Mouse (Mus musculus) cerebellum, adult 11 months (tissue): ENCODE data around the gene Ogg1.
A peak's percentile ranks its signal among the peaks of the same experiment; 100 is the strongest.

Source experiments
- DNase-seq: peaks from one replicate; pipeline ENCODE4 v3.0.0; 2022

Ogg1 gene

GRCm38 (mm10) chr6:113373491-113373890, 46.7 kb downstream of the Ogg1 start:
- no peak for DNase-seq

- DNase-seq = no peak
Measured at GRCm38 (mm10) chr6:113377172-113377495, 50.4 kb downstream of the Ogg1 start.

GRCm38 (mm10) chr6:113377496-113378385, 51.0 kb downstream of the Ogg1 start, which contains the start of the genes Tada3 and Arpc4:
Gene Tada3 (minus strand): TSS chr6:113377883.
Gene Arpc4 (plus strand): TSS chr6:113378115.
- peak; percentile 87 for DNase-seq

GRCm38 (mm10) chr6:113379246-113379645, 52.5 kb downstream of the Ogg1 start:
- no peak for DNase-seq

DNA sequence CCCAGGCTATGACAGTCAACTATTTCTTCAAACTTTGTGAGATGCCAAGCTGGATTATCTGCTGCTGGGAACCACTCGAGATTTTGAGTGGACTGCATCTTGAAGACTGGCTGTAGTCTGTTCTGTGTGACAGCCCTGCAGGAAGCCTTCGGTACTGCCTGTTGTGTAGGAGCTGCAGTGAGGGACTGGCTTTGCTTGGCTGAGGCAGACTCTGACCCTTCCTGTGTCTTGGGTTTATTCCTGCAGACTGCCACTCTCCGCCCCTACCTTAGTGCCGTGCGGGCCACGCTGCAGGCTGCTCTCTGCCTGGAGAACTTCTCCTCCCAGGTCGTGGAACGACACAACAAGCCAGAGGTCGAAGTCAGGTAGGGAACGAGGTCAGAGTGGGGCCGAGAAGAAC, 53.7 kb downstream of the Ogg1 start:
- DNase-seq = no peak

DNA sequence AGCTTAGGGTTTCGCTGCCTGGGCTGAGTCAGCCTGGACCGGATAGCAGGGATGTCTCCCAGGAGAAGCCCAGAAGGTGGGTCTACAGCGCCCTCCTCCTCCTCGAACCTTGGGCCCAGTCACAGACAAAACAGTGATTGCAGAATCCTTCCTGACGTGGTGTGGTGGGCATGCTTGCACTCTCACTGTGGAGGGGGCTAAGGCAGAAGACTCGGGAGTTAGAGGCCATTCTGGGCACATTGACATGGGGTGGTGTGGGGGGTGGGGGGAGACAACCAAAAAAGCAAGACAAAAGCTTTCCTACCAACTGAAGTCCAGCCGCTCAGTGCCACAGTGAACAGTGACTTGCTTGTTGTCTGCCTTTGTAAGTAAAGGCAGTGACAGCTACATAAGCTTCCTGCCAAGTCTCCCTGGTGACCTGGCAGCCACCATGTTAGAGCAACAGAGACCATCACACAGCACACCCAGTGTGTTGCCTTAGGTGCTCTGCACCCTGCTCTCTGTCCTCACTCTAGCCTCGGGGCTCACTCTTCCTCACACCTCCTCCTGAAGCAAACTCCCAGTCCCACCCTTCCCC, 57.7 kb downstream of the Ogg1 start:
- no peak for DNase-seq
